Mouse (Mus musculus) testis, adult 2 months (tissue): ENCODE results near the gene N6amt1.

Experiments used
- CTCF ChIP-seq: fragments of 200-500 bp; IDR thresholded peaks from 2 replicates; pipeline ENCODE4 v1.5.1; 2012; ENCODE audit warnings: low read depth, mild to moderate bottlenecking, inconsistent platforms, low read length, moderate library complexity; ENCODE audit not compliant: control insufficient read depth, insufficient read depth, insufficient replicate concordance
- POLR2A ChIP-seq: fragments of 200-500 bp; IDR thresholded peaks from 2 replicates; pipeline ENCODE4 v1.6.1; 2012; ENCODE audit warnings: low read depth, mild to moderate bottlenecking, inconsistent platforms, low read length, moderate library complexity; ENCODE audit not compliant: control insufficient read depth

- TF ChIP-seq POLR2A (no peak), CTCF (no peak)
Measured at GRCm38 (mm10) chr16:87360096-87360495, 6.1 kb downstream of the N6amt1 start.
